Mouse (Mus musculus): ENCODE results near the gene Rhbdl1.

Rhbdl1 gene

GRCm38 (mm10) chr17:25838904-25839303 is 1.8 kb upstream of the Rhbdl1 start:
- peak; percentile 16 for DNase-seq

GRCm38 (mm10) chr17:25837533-25837932 is 438 bp upstream of the Rhbdl1 start:
- no peak for DNase-seq

- DNase-seq: peak; percentile 64
Measured at GRCm38 (mm10) chr17:25836397-25837075, 559 bp downstream of the Rhbdl1 start.

GRCm38 (mm10) chr17:25835816-25836215 is 1.3 kb downstream of the Rhbdl1 start:
- DNase-seq: peak; percentile 43

- no peak for DNase-seq
Measured at GRCm38 (mm10) chr17:25835301-25835700, 1.8 kb downstream of the Rhbdl1 start.

GRCm38 (mm10) chr17:25834595-25835222 is 2.4 kb downstream of the Rhbdl1 start:
- DNase-seq: peak; percentile 42

GRCm38 (mm10) chr17:25833961-25834594 is 3.0 kb downstream of the Rhbdl1 start:
- peak; percentile 91 for DNase-seq

GRCm38 (mm10) chr17:25833291-25833663 is 3.8 kb downstream of the Rhbdl1 start, which contains the start of gene Stub1:
Stub1 (minus strand) TSS chr17:25833404.
- DNase-seq: peak; percentile 99

- DNase-seq: peak; percentile 100
Measured at GRCm38 (mm10) chr17:25832436-25833290, 4.4 kb downstream of the Rhbdl1 start.

GRCm38 (mm10) chr17:25831451-25832281 is 5.4 kb downstream of the Rhbdl1 start:
- peak; percentile 54 for DNase-seq

- DNase-seq: no peak
Measured at GRCm38 (mm10) chr17:25830806-25831431, 6.2 kb downstream of the Rhbdl1 start.

- no peak for DNase-seq
Measured at GRCm38 (mm10) chr17:25830200-25830753, 6.8 kb downstream of the Rhbdl1 start.

GRCm38 (mm10) chr17:25829558-25830017 is 7.5 kb downstream of the Rhbdl1 start:
- no peak for DNase-seq

GRCm38 (mm10) chr17:25828712-25829557 is 8.2 kb downstream of the Rhbdl1 start, which contains the start of gene Jmjd8:
Jmjd8 (plus strand) TSS chr17:25828867.
- peak; percentile 86 for DNase-seq

GRCm38 (mm10) chr17:25828223-25828594 is 8.9 kb downstream of the Rhbdl1 start:
- no peak for DNase-seq

GRCm38 (mm10) chr17:25827546-25828222 is 9.4 kb downstream of the Rhbdl1 start:
- DNase-seq: no peak

- no peak for DNase-seq
Measured at GRCm38 (mm10) chr17:25827011-25827410, 10.1 kb downstream of the Rhbdl1 start.

GRCm38 (mm10) chr17:25825984-25826570 is 11.0 kb downstream of the Rhbdl1 start:
- no peak for DNase-seq

GRCm38 (mm10) chr17:25825311-25825710 is 11.8 kb downstream of the Rhbdl1 start:
- no peak for DNase-seq

Data from kidney, adult 9 months (tissue).